Mouse (Mus musculus) cerebellum, postnatal 10 days (tissue): ENCODE data around the gene Cfap73.
A peak's percentile ranks its signal among the peaks of the same experiment; 100 is the strongest.

ENCODE experiments used
- DNase-seq, 2 experiments: peaks; one replicate each; pipeline ENCODE4 v3.0.0; 2021; ENCODE audit warnings: mixed read lengths in 2 of 2

Gene Cfap73

GRCm38 (mm10) chr5:120612442-120612821, 21.6 kb downstream of the Cfap73 start, which contains the start of the genes Rita1 and Ddx54:
Rita1 (minus strand) TSS chr5:120612589.
Ddx54 (plus strand) TSS chr5:120612739.
- DNase-seq, result peak; percentile 99

GRCm38 (mm10) chr5:120611416-120611815, 22.6 kb downstream of the Cfap73 start:
- DNase-seq, result peak in 1 of 2 experiments; percentile 56

GRCm38 (mm10) chr5:120610906-120611305, 23.1 kb downstream of the Cfap73 start:
- peak; percentile 71 to 74 for DNase-seq

GRCm38 (mm10) chr5:120609246-120609775, 24.7 kb downstream of the Cfap73 start:
- DNase-seq, result no peak

GRCm38 (mm10) chr5:120607335-120607734, 26.7 kb downstream of the Cfap73 start:
- no peak for DNase-seq

GRCm38 (mm10) chr5:120606590-120607200, 27.3 kb downstream of the Cfap73 start:
- no peak for DNase-seq

- peak; percentile 97 to 99 for DNase-seq
These were observed 28.3 kb downstream of the Cfap73 start for GRCm38 (mm10) chr5:120605688-120606087.

GRCm38 (mm10) chr5:120605241-120605661, 28.8 kb downstream of the Cfap73 start:
- peak; percentile 59 to 69 for DNase-seq

GRCm38 (mm10) chr5:120604839-120605238, 29.2 kb downstream of the Cfap73 start:
- DNase-seq, result peak; percentile 95 to 97

- peak; percentile 64 to 67 for DNase-seq
These were observed 30.5 kb downstream of the Cfap73 start for GRCm38 (mm10) chr5:120603515-120603914.

- peak; percentile 55 to 65 for DNase-seq
These were observed 31.8 kb downstream of the Cfap73 start for GRCm38 (mm10) chr5:120602210-120602609.

GRCm38 (mm10) chr5:120600946-120601668, 32.9 kb downstream of the Cfap73 start:
- DNase-seq, result peak; percentile 60 to 69

GRCm38 (mm10) chr5:120599625-120600024, 34.4 kb downstream of the Cfap73 start:
- DNase-seq, result no peak

- DNase-seq, result no peak
These were observed 39.5 kb downstream of the Cfap73 start for GRCm38 (mm10) chr5:120594485-120594884.

GRCm38 (mm10) chr5:120592141-120592540, 41.9 kb downstream of the Cfap73 start:
- DNase-seq, result peak; percentile 74 to 84

- peak in 1 of 2 experiments; percentile 66 for DNase-seq
These were observed 43.6 kb downstream of the Cfap73 start for GRCm38 (mm10) chr5:120590356-120591010.

GRCm38 (mm10) chr5:120588569-120589094, 45.4 kb downstream of the Cfap73 start, which contains the start of the genes Tpcn1 and Iqcd:
Tpcn1 (minus strand) TSS chr5:120588673.
Iqcd (plus strand) TSS chr5:120589016.
- DNase-seq, result peak; percentile 100

GRCm38 (mm10) chr5:120587940-120588568, 46.0 kb downstream of the Cfap73 start:
- no peak for DNase-seq

- peak in 1 of 2 experiments; percentile 36 for DNase-seq
These were observed 46.5 kb downstream of the Cfap73 start for GRCm38 (mm10) chr5:120587616-120587926.

- DNase-seq, result peak in 1 of 2 experiments; percentile 59
These were observed 47.1 kb downstream of the Cfap73 start for GRCm38 (mm10) chr5:120586741-120587615.

- peak in 1 of 2 experiments; percentile 38 for DNase-seq
These were observed 49.1 kb downstream of the Cfap73 start for GRCm38 (mm10) chr5:120584968-120585367.
